In genomic region chr11:55323854-55324253, GRCm38 (mm10) we compare ENCODE assay signal across 10 mouse cellular contexts. TPM values are rescaled to one million over a fixed set of nuclear protein-coding genes. Genes with fewer than 3 reads are reported as not detected.
DNase-seq lines count a peak whose midpoint lies in the region; ATAC-seq and TF ChIP-seq lines count a peak whose summit lies in the region.
"Had no signal": no experiment of that assay in that cellular context is flagged by ENCODE, and none has a peak within 500 bp of the region (broad histone marks: within the 10 kb centered on the region; RNA-seq: fewer than 3 reads in every experiment).

No protein-coding gene starts in this region.

- intact Hi-C loops in left cerebral cortex, postnatal 25 days (cut with DNase I): no loop called here

- H3K9ac ChIP-seq in forebrain, postnatal 0 days: no peak overlapping the region
- H3K9ac ChIP-seq: liver, embryonic 15.5 days had no signal

- WGBS in forebrain, postnatal 0 days: 46% methylated on average over 8 of the region's 8 CpGs
- 85% methylated on average over 8 of the region's 8 CpGs for WGBS in forebrain, embryonic 10.5 days

- no peaks in the 10 kb centered on the region for H3K4me1 ChIP-seq in forebrain, postnatal 0 days (ENCODE audit: insufficient read depth)
- 0 out of 2 replicates have a peak, but pooled peaks cover 3% of the 10 kb centered on the region for H3K4me1 ChIP-seq in forebrain, embryonic 10.5 days
- H3K4me1 ChIP-seq: liver, embryonic 15.5 days had no signal

- peak; percentile 24 for DNase-seq in forebrain, postnatal 0 days
- no peak for DNase-seq in forebrain, embryonic 10.5 days (ENCODE audit: extremely low spot score, low spot score)
- DNase-seq in brain, embryonic 14.5 days (ENCODE audit: low read depth): peak; percentile 60
- DNase-seq in frontal cortex, postnatal 36 days (ENCODE audit: low spot score in 2 of 2): peak; percentile 64 to 77
- DNase-seq in left cerebral cortex, postnatal 25 days (ENCODE audit: low spot score in 2 of 2): peak; percentile 67 to 87
- no peak for DNase-seq in kidney, postnatal 25 days
- no peak for DNase-seq in testis, postnatal 14 days (ENCODE audit: low spot score)
- no peak for DNase-seq in thymus, postnatal 0 days (ENCODE audit: low spot score)
- DNase-seq: gastrocnemius, postnatal 36 days had no signal

- no peak overlapping the region for H3K27ac ChIP-seq in forebrain, postnatal 0 days (ENCODE audit: low read depth, low read length)
- no peak overlapping the region for H3K27ac ChIP-seq in forebrain, embryonic 10.5 days
- H3K27ac ChIP-seq: liver, embryonic 15.5 days had no signal

- H3K4me3 ChIP-seq in forebrain, postnatal 0 days (ENCODE audit: low read depth, low read length): no peak overlapping the region
- no peak overlapping the region for H3K4me3 ChIP-seq in forebrain, embryonic 10.5 days
- H3K4me3 ChIP-seq: liver, embryonic 15.5 days had no signal

- H3K4me2 ChIP-seq in forebrain, postnatal 0 days (ENCODE audit: low read depth): no peak overlapping the region
- H3K4me2 ChIP-seq: liver, embryonic 15.5 days had no signal

- no peak for ATAC-seq in forebrain, postnatal 0 days

- no peaks in the 10 kb centered on the region for H3K27me3 ChIP-seq in forebrain, postnatal 0 days (ENCODE audit: insufficient read depth, low read length)
- H3K27me3 ChIP-seq in forebrain, embryonic 10.5 days (ENCODE audit: poor library complexity, severe bottlenecking): no peaks in the 10 kb centered on the region
- H3K27me3 ChIP-seq: liver, embryonic 15.5 days had no signal

- H3K9me3 ChIP-seq in forebrain, postnatal 0 days (ENCODE audit: low read length): no peaks in the 10 kb centered on the region
- H3K9me3 ChIP-seq in forebrain, embryonic 10.5 days: no peaks in the 10 kb centered on the region
- H3K9me3 ChIP-seq: liver, embryonic 15.5 days had no signal

- H3K36me3 ChIP-seq in forebrain, postnatal 0 days (ENCODE audit: insufficient read depth): no peaks in the 10 kb centered on the region
- no peaks in the 10 kb centered on the region for H3K36me3 ChIP-seq in forebrain, embryonic 10.5 days (replicated peaks)
- H3K36me3 ChIP-seq: liver, embryonic 15.5 days had no signal

- TF ChIP-seq CTCF in forebrain, postnatal 0 days (IDR thresholded peaks at IDR 0.05; ENCODE audit: low read depth): no peak
- TF ChIP-seq CTCF in brain, embryonic 14.5 days (IDR thresholded peaks at IDR 0.05; ENCODE audit: borderline replicate concordance, extremely low read depth, insufficient read depth, insufficient read length): no peak

- TF ChIP-seq POLR2A in brain, embryonic 14.5 days (IDR thresholded peaks at IDR 0.05; ENCODE audit: borderline replicate concordance, extremely low read depth, insufficient read depth, insufficient read length, poor library complexity, severe bottlenecking): no peak

RNA-seq across cellular contexts. Expression of gene Fat2, which starts 12.5 kb away (rescaled TPM):
- 0.38 and 0.52 TPM in 2 replicates for total RNA-seq in forebrain, postnatal 0 days (2014; rRNA removed)
- polyA plus RNA-seq in forebrain, postnatal 0 days (2015; fragmentation: Nextera tagmentation; extraction: Ambion mirVana): 0.01 and 0.06 TPM in 2 replicates
- 0.02 and 0.05 TPM in 2 replicates for polyA plus RNA-seq in forebrain, embryonic 10.5 days (2016; fragmentation: Nextera tagmentation; extraction: Ambion mirVana)
- polyA plus RNA-seq in brain, embryonic 14.5 days (2012; rRNA removed): 0.18 and 0.51 TPM in 2 replicates
- under 1 TPM; 0.28 to 0.32 TPM for total RNA-seq in left cerebral cortex, postnatal 25 days (2021)
- polyA plus RNA-seq in thymus, postnatal 0 days (2015; fragmentation: Nextera tagmentation; extraction: Ambion mirVana): 0.51 and 0.55 TPM in 2 replicates
- polyA plus RNA-seq: liver, embryonic 15.5 days had no signal

Comparison
In these comparisons a context has a peak if more than half of its experiments do, and no peak if none do; other contexts are left out.
1. DNase-seq: peak in forebrain, postnatal 0 days (single experiment), brain, embryonic 14.5 days (single experiment), frontal cortex, postnatal 36 days (2 of 2) and left cerebral cortex, postnatal 25 days (2 of 2); none in forebrain, embryonic 10.5 days (single experiment), kidney, postnatal 25 days (0 of 2), testis, postnatal 14 days (single experiment) and thymus, postnatal 0 days (single experiment).